Mouse (Mus musculus): ENCODE measurements around the gene Pkmyt1. TPM values are rescaled to one million over a fixed set of nuclear protein-coding genes. Genes with fewer than 3 reads are reported as not detected.
A peak's percentile ranks its signal among the peaks of the same experiment; 100 is the strongest.

Gene Pkmyt1
- polyA plus RNA-seq, 1 experiment from 2014 or later, result 21.8 TPM

- H3K9me3 ChIP-seq, result no peaks in the 10 kb centered on the region
- H3K27ac ChIP-seq (replicated peaks), result no peak overlapping the region
- peaks cover 25% of the 10 kb centered on the region for H3K27me3 ChIP-seq
- H3K4me3 ChIP-seq, result no peak overlapping the region
- H3K36me3 ChIP-seq, result no peaks in the 10 kb centered on the region
- WGBS, result 18% methylated on average over 3 of the region's 3 CpGs
- H3K4me2 ChIP-seq, result no peak overlapping the region
- H3K9ac ChIP-seq, result no peak overlapping the region
- no peak for ATAC-seq (ENCODE audit: low FRiP score, low read depth)
- peaks cover 12% of the 10 kb centered on the region for H3K4me1 ChIP-seq (replicated peaks)
Observed at GRCm38 (mm10) chr17:23695801-23696200, 30.3 kb upstream of the Pkmyt1 start.

GRCm38 (mm10) chr17:23699131-23700077 is 26.7 kb upstream of the Pkmyt1 start:
- peak; percentile 77 for ATAC-seq (ENCODE audit: low FRiP score, low read depth)
- Histone ChIP-seq H3K9ac (peak overlapping the region; percentile 52), H3K4me3 (peak overlapping the region; percentile 84), H3K27ac (replicated peaks) (peak overlapping the region; percentile 64; the same call in 1 of the 2 replicates), H3K4me2 (peak overlapping the region; percentile 95), H3K36me3 (no peaks in the 10 kb centered on the region), H3K4me1 (replicated peaks) (peaks cover 12% of the 10 kb centered on the region), H3K27me3 (peaks cover 41% of the 10 kb centered on the region), H3K9me3 (no peaks in the 10 kb centered on the region)
- under 1% methylated on average over 69 of the region's 101 CpGs for WGBS

GRCm38 (mm10) chr17:23700079-23700478 is 26.1 kb upstream of the Pkmyt1 start:
- peak; percentile 97 for ATAC-seq (ENCODE audit: low FRiP score, low read depth)
- H3K9ac ChIP-seq, result peak overlapping the region; percentile 52
- under 1% methylated on average over 23 of the region's 28 CpGs for WGBS
- H3K4me2 ChIP-seq, result peak overlapping the region; percentile 95
- H3K27me3 ChIP-seq, result peaks cover 38% of the 10 kb centered on the region
- peaks cover 14% of the 10 kb centered on the region for H3K4me1 ChIP-seq (replicated peaks)
- H3K36me3 ChIP-seq, result no peaks in the 10 kb centered on the region
- H3K9me3 ChIP-seq, result no peaks in the 10 kb centered on the region
- peak overlapping the region; percentile 84 for H3K4me3 ChIP-seq
- H3K27ac ChIP-seq (replicated peaks), result peak overlapping the region; percentile 64; the same call in 1 of the 2 replicates

- Histone ChIP-seq H3K4me1 (replicated peaks) (peaks cover 15% of the 10 kb centered on the region), H3K9ac (no peak overlapping the region), H3K36me3 (no peaks in the 10 kb centered on the region), H3K9me3 (no peaks in the 10 kb centered on the region), H3K27ac (replicated peaks) (no peak overlapping the region), H3K4me2 (no peak overlapping the region), H3K4me3 (no peak overlapping the region), H3K27me3 (peaks cover 28% of the 10 kb centered on the region)
- no peak for ATAC-seq (ENCODE audit: low FRiP score, low read depth)
- 87% methylated on average over 9 of the region's 9 CpGs for WGBS
Observed at GRCm38 (mm10) chr17:23703301-23703700, 22.8 kb upstream of the Pkmyt1 start.

GRCm38 (mm10) chr17:23704741-23705140 is 21.4 kb upstream of the Pkmyt1 start:
- Histone ChIP-seq H3K27ac (replicated peaks) (no peak overlapping the region), H3K4me2 (no peak overlapping the region), H3K36me3 (no peaks in the 10 kb centered on the region), H3K9me3 (no peaks in the 10 kb centered on the region), H3K27me3 (peaks cover 20% of the 10 kb centered on the region), H3K9ac (no peak overlapping the region), H3K4me1 (replicated peaks) (peaks cover 7% of the 10 kb centered on the region), H3K4me3 (no peak overlapping the region)
- WGBS, result 45% methylated on average over 7 of the region's 7 CpGs
- no peak for ATAC-seq (ENCODE audit: low FRiP score, low read depth)

GRCm38 (mm10) chr17:23705525-23706104 is 20.5 kb upstream of the Pkmyt1 start:
- no peak overlapping the region for H3K4me2 ChIP-seq
- ATAC-seq (ENCODE audit: low FRiP score, low read depth), result peak; percentile 23; the same call in 1 of the 2 replicates
- peaks cover 20% of the 10 kb centered on the region for H3K27me3 ChIP-seq
- no peaks in the 10 kb centered on the region for H3K9me3 ChIP-seq
- H3K9ac ChIP-seq, result no peak overlapping the region
- H3K36me3 ChIP-seq, result no peaks in the 10 kb centered on the region
- 76% methylated on average over 7 of the region's 7 CpGs for WGBS
- no peak overlapping the region for H3K27ac ChIP-seq (replicated peaks)
- H3K4me1 ChIP-seq (replicated peaks), result 0 out of 2 replicates have a peak, but pooled peaks cover 3% of the 10 kb centered on the region
- H3K4me3 ChIP-seq, result no peak overlapping the region

GRCm38 (mm10) chr17:23706212-23706611 is 19.9 kb upstream of the Pkmyt1 start:
- 0 out of 2 replicates have a peak, but pooled peaks have one; percentile 37 for ATAC-seq (ENCODE audit: low FRiP score, low read depth)
- no peak overlapping the region for H3K9ac ChIP-seq
- WGBS, result 0% methylated on average over 3 of the region's 3 CpGs

GRCm38 (mm10) chr17:23717003-23717402 is 9.1 kb upstream of the Pkmyt1 start:
- Histone ChIP-seq H3K27ac (replicated peaks) (no peak overlapping the region), H3K4me3 (no peak overlapping the region), H3K4me2 (no peak overlapping the region), H3K27me3 (no peaks in the 10 kb centered on the region), H3K9ac (no peak overlapping the region), H3K9me3 (no peaks in the 10 kb centered on the region), H3K36me3 (no peaks in the 10 kb centered on the region), H3K4me1 (replicated peaks) (no peaks in the 10 kb centered on the region)
- 65% methylated on average over 2 of the region's 2 CpGs for WGBS
- no peak for ATAC-seq (ENCODE audit: low FRiP score, low read depth)

More at GRCm38 (mm10) chr17:23706212-23706611, 19.9 kb upstream of the Pkmyt1 start:
- H3K36me3 ChIP-seq, result no peaks in the 10 kb centered on the region
- no peak overlapping the region for H3K4me3 ChIP-seq
- 0 out of 2 replicates have a peak, but pooled peaks cover 3% of the 10 kb centered on the region for H3K4me1 ChIP-seq (replicated peaks)
- no peak overlapping the region for H3K27ac ChIP-seq (replicated peaks)
- H3K27me3 ChIP-seq, result peaks cover 15% of the 10 kb centered on the region
- H3K9me3 ChIP-seq, result no peaks in the 10 kb centered on the region
- H3K4me2 ChIP-seq, result no peak overlapping the region

- Histone ChIP-seq H3K4me2 (no peak overlapping the region), H3K4me1 (replicated peaks) (no peaks in the 10 kb centered on the region), H3K27me3 (no peaks in the 10 kb centered on the region), H3K27ac (replicated peaks) (no peak overlapping the region), H3K9ac (no peak overlapping the region), H3K4me3 (no peak overlapping the region), H3K36me3 (no peaks in the 10 kb centered on the region), H3K9me3 (no peaks in the 10 kb centered on the region)
- WGBS, result 25% methylated on average over 1 of the region's 1 CpGs
- ATAC-seq (ENCODE audit: low FRiP score, low read depth), result 0 out of 2 replicates have a peak, but pooled peaks have one; percentile 5
Observed at GRCm38 (mm10) chr17:23719455-23719854, 6.7 kb upstream of the Pkmyt1 start.

GRCm38 (mm10) chr17:23721886-23722285 is 4.2 kb upstream of the Pkmyt1 start:
- no peak overlapping the region for H3K9ac ChIP-seq
- 82% methylated on average over 2 of the region's 2 CpGs for WGBS
- H3K27me3 ChIP-seq, result no peaks in the 10 kb centered on the region
- no peak for ATAC-seq (ENCODE audit: low FRiP score, low read depth)
- peaks cover 7% of the 10 kb centered on the region for H3K4me1 ChIP-seq (replicated peaks)
- no peak overlapping the region for H3K4me2 ChIP-seq
- no peaks in the 10 kb centered on the region for H3K9me3 ChIP-seq
- H3K4me3 ChIP-seq, result no peak overlapping the region
- no peak overlapping the region for H3K27ac ChIP-seq (replicated peaks)
- no peaks in the 10 kb centered on the region for H3K36me3 ChIP-seq

- peaks cover 13% of the 10 kb centered on the region for H3K4me1 ChIP-seq (replicated peaks)
- WGBS, result 75% methylated on average over 7 of the region's 7 CpGs
- no peaks in the 10 kb centered on the region for H3K27me3 ChIP-seq
- no peak within 1 kb of the TSS for H3K9ac ChIP-seq
- no peak within 1 kb of the TSS for H3K4me2 ChIP-seq
- H3K4me3 ChIP-seq, result no peak within 1 kb of the TSS
- no peaks in the 10 kb centered on the region for H3K36me3 ChIP-seq
- H3K9me3 ChIP-seq, result no peaks in the 10 kb centered on the region
- H3K27ac ChIP-seq (replicated peaks), result no peak within 1 kb of the TSS
- no peak for ATAC-seq (ENCODE audit: low FRiP score, low read depth)
Observed at GRCm38 (mm10) chr17:23722376-23723125, 3.6 kb upstream of the Pkmyt1 start, which contains the start of gene 1520401A03Rik. 1520401A03Rik (minus strand) TSS chr17:23722783.

All from hindbrain, embryonic 15.5 days (tissue).